Mouse (Mus musculus): ENCODE data around the gene Elk4. TPM values are rescaled to one million over a fixed set of nuclear protein-coding genes. Genes with fewer than 3 reads are reported as not detected.
A peak's percentile ranks its signal among the peaks of the same experiment; 100 is the strongest.

The Elk4 gene
- total and polyA plus RNA-seq, 2 experiments, result 17.2 to 39.4 TPM

GRCm38 (mm10) chr1:132026925-132027646 is 19.7 kb downstream of the Elk4 start:
- H3K9ac ChIP-seq (ENCODE audit: low read depth, low read length), result no peak overlapping the region
- H3K4me3 ChIP-seq (ENCODE audit: insufficient read depth, low read depth, low read length), result no peak overlapping the region
- no peak for DNase-seq (ENCODE audit: extremely low read depth, low read depth, low spot score)
- H3K27me3 ChIP-seq (ENCODE audit: control insufficient read depth, insufficient read depth, low read length), result no peaks in the 10 kb centered on the region
- peaks cover 6% of the 10 kb centered on the region; the same call in 1 of the 2 replicates for H3K79me2 ChIP-seq (ENCODE audit: control insufficient read depth, insufficient read depth, low read length)
- H3K27ac ChIP-seq (replicated peaks; ENCODE audit: insufficient read depth, low read depth, low read length), result no peak overlapping the region
- TF ChIP-seq CTCF (IDR thresholded peaks at IDR 0.05; ENCODE audit: low read depth, low read length) (no peak), POLR2A (IDR thresholded peaks at IDR 0.05; ENCODE audit: extremely low read depth, insufficient read depth, low read length) (no peak)
- 37% methylated on average over 11 of the region's 11 CpGs for WGBS
- H3K36me3 ChIP-seq (ENCODE audit: control insufficient read depth, insufficient read depth, low read length), result peaks cover 50% of the 10 kb centered on the region
- no peaks in the 10 kb centered on the region for H3K4me1 ChIP-seq (ENCODE audit: control insufficient read depth, insufficient read depth, low read length)

- Histone ChIP-seq H3K79me2 (ENCODE audit: control insufficient read depth, insufficient read depth, low read length) (peaks cover 3% of the 10 kb centered on the region; the same call in 1 of the 2 replicates), H3K27me3 (ENCODE audit: control insufficient read depth, insufficient read depth, low read length) (no peaks in the 10 kb centered on the region), H3K9ac (ENCODE audit: low read depth, low read length) (no peak overlapping the region), H3K4me1 (ENCODE audit: control insufficient read depth, insufficient read depth, low read length) (no peaks in the 10 kb centered on the region), H3K27ac (replicated peaks; ENCODE audit: insufficient read depth, low read depth, low read length) (no peak overlapping the region), H3K36me3 (ENCODE audit: control insufficient read depth, insufficient read depth, low read length) (peaks cover 52% of the 10 kb centered on the region), H3K4me3 (ENCODE audit: insufficient read depth, low read depth, low read length) (no peak overlapping the region)
- 92% methylated on average over 5 of the region's 5 CpGs for WGBS
- no peak for TF ChIP-seq POLR2A (IDR thresholded peaks at IDR 0.05; ENCODE audit: extremely low read depth, insufficient read depth, low read length)
- no peak for TF ChIP-seq CTCF (IDR thresholded peaks at IDR 0.05; ENCODE audit: low read depth, low read length)
- DNase-seq (ENCODE audit: extremely low read depth, low read depth, low spot score), result no peak
These were observed 20.6 kb downstream of the Elk4 start for GRCm38 (mm10) chr1:132027978-132028377.

- H3K4me3 ChIP-seq (ENCODE audit: insufficient read depth, low read depth, low read length), result no peak overlapping the region
- peaks cover 3% of the 10 kb centered on the region; the same call in 1 of the 2 replicates for H3K79me2 ChIP-seq (ENCODE audit: control insufficient read depth, insufficient read depth, low read length)
- H3K36me3 ChIP-seq (ENCODE audit: control insufficient read depth, insufficient read depth, low read length), result peaks cover 49% of the 10 kb centered on the region
- H3K27ac ChIP-seq (replicated peaks; ENCODE audit: insufficient read depth, low read depth, low read length), result no peak overlapping the region
- no peaks in the 10 kb centered on the region for H3K27me3 ChIP-seq (ENCODE audit: control insufficient read depth, insufficient read depth, low read length)
- H3K4me1 ChIP-seq (ENCODE audit: control insufficient read depth, insufficient read depth, low read length), result no peaks in the 10 kb centered on the region
- WGBS, result 95% methylated on average over 9 of the region's 9 CpGs
- H3K9ac ChIP-seq (ENCODE audit: low read depth, low read length), result no peak overlapping the region
- TF ChIP-seq CTCF (IDR thresholded peaks at IDR 0.05; ENCODE audit: low read depth, low read length), result no peak
- no peak for TF ChIP-seq POLR2A (IDR thresholded peaks at IDR 0.05; ENCODE audit: extremely low read depth, insufficient read depth, low read length)
- no peak for DNase-seq (ENCODE audit: extremely low read depth, low read depth, low spot score)
These were observed 21.0 kb downstream of the Elk4 start for GRCm38 (mm10) chr1:132028413-132028812.

GRCm38 (mm10) chr1:132030574-132030973 is 23.2 kb downstream of the Elk4 start:
- TF ChIP-seq CTCF (IDR thresholded peaks at IDR 0.05; ENCODE audit: low read depth, low read length) (peak; percentile 48), POLR2A (IDR thresholded peaks at IDR 0.05; ENCODE audit: extremely low read depth, insufficient read depth, low read length) (no peak)
- 83% methylated on average over 2 of the region's 2 CpGs for WGBS
- H3K36me3 ChIP-seq (ENCODE audit: control insufficient read depth, insufficient read depth, low read length), result peaks cover 38% of the 10 kb centered on the region
- H3K4me1 ChIP-seq (ENCODE audit: control insufficient read depth, insufficient read depth, low read length), result no peaks in the 10 kb centered on the region
- H3K27me3 ChIP-seq (ENCODE audit: control insufficient read depth, insufficient read depth, low read length), result no peaks in the 10 kb centered on the region
- no peak for DNase-seq (ENCODE audit: extremely low read depth, low read depth, low spot score)
- H3K79me2 ChIP-seq (ENCODE audit: control insufficient read depth, insufficient read depth, low read length), result no peaks in the 10 kb centered on the region
- no peak overlapping the region for H3K9ac ChIP-seq (ENCODE audit: low read depth, low read length)
- no peak overlapping the region for H3K4me3 ChIP-seq (ENCODE audit: insufficient read depth, low read depth, low read length)
- no peak overlapping the region for H3K27ac ChIP-seq (replicated peaks; ENCODE audit: insufficient read depth, low read depth, low read length)

GRCm38 (mm10) chr1:132032172-132032571 is 24.8 kb downstream of the Elk4 start:
- DNase-seq (ENCODE audit: extremely low read depth, low read depth, low spot score), result peak; percentile 35
- H3K79me2 ChIP-seq (ENCODE audit: control insufficient read depth, insufficient read depth, low read length), result no peaks in the 10 kb centered on the region
- no peaks in the 10 kb centered on the region for H3K4me1 ChIP-seq (ENCODE audit: control insufficient read depth, insufficient read depth, low read length)
- no peak overlapping the region for H3K4me3 ChIP-seq (ENCODE audit: insufficient read depth, low read depth, low read length)
- no peak overlapping the region for H3K27ac ChIP-seq (replicated peaks; ENCODE audit: insufficient read depth, low read depth, low read length)
- no peaks in the 10 kb centered on the region for H3K27me3 ChIP-seq (ENCODE audit: control insufficient read depth, insufficient read depth, low read length)
- peaks cover 36% of the 10 kb centered on the region for H3K36me3 ChIP-seq (ENCODE audit: control insufficient read depth, insufficient read depth, low read length)
- H3K9ac ChIP-seq (ENCODE audit: low read depth, low read length), result no peak overlapping the region
- no peak for TF ChIP-seq CTCF (IDR thresholded peaks at IDR 0.05; ENCODE audit: low read depth, low read length)
- TF ChIP-seq POLR2A (IDR thresholded peaks at IDR 0.05; ENCODE audit: extremely low read depth, insufficient read depth, low read length), result no peak
- 79% methylated on average over 7 of the region's 7 CpGs for WGBS

GRCm38 (mm10) chr1:132037746-132038145 is 30.3 kb downstream of the Elk4 start:
- Histone ChIP-seq H3K4me3 (ENCODE audit: insufficient read depth, low read depth, low read length) (no peak overlapping the region), H3K27me3 (ENCODE audit: control insufficient read depth, insufficient read depth, low read length) (no peaks in the 10 kb centered on the region), H3K27ac (replicated peaks; ENCODE audit: insufficient read depth, low read depth, low read length) (no peak overlapping the region), H3K36me3 (ENCODE audit: control insufficient read depth, insufficient read depth, low read length) (peaks cover 4% of the 10 kb centered on the region; the same call in 1 of the 2 replicates), H3K79me2 (ENCODE audit: control insufficient read depth, insufficient read depth, low read length) (no peaks in the 10 kb centered on the region), H3K4me1 (ENCODE audit: control insufficient read depth, insufficient read depth, low read length) (no peaks in the 10 kb centered on the region), H3K9ac (ENCODE audit: low read depth, low read length) (no peak overlapping the region)
- no peak for DNase-seq (ENCODE audit: extremely low read depth, low read depth, low spot score)
- WGBS, result 84% methylated on average over 3 of the region's 3 CpGs
- no peak for TF ChIP-seq CTCF (IDR thresholded peaks at IDR 0.05; ENCODE audit: low read depth, low read length)
- TF ChIP-seq POLR2A (IDR thresholded peaks at IDR 0.05; ENCODE audit: extremely low read depth, insufficient read depth, low read length), result no peak
